Mouse (Mus musculus) midbrain, embryonic 11.5 days (tissue): ENCODE measurements around the gene Fcor. TPM values are rescaled to one million over a fixed set of nuclear protein-coding genes. Genes with fewer than 3 reads are reported as not detected.

Source experiments
- ATAC-seq: fragments of 200-750 bp; cut with Nextera tagmentation; 2 replicates; pipeline ENCODE4 v1.8.0; 2017; ENCODE audit warnings: moderate TSS enrichment, moderate library complexity; ENCODE audit not compliant: low FRiP score
- DNase-seq: peaks from one replicate; pipeline ENCODE4 v3.0.0; 2015; ENCODE audit warnings: low spot score; ENCODE audit errors: missing footprints
- H3K27ac ChIP-seq: fragments of 300-500 bp; sonication (generic); 2 replicates; pipeline ENCODE4 v1.5.1; 2014; ENCODE audit warnings: low read depth, low read length
- H3K27me3 ChIP-seq: fragments of 300-500 bp; sonication (generic); 2 replicates; pipeline ENCODE4 v1.6.1; 2014; ENCODE audit warnings: mild to moderate bottlenecking, low read length, moderate library complexity, mixed read lengths; ENCODE audit not compliant: control insufficient read depth, insufficient read depth
- H3K36me3 ChIP-seq: fragments of 300-500 bp; sonication (generic); 2 replicates; pipeline ENCODE4 v1.6.1; 2014; ENCODE audit warnings: mild to moderate bottlenecking, low read length, moderate library complexity, mixed read lengths; ENCODE audit not compliant: control insufficient read depth, insufficient read depth
- H3K4me1 ChIP-seq: fragments of 300-500 bp; sonication (generic); 2 replicates; pipeline ENCODE4 v1.6.1; 2014; ENCODE audit warnings: low read length; ENCODE audit not compliant: control insufficient read depth, insufficient read depth
- H3K4me2 ChIP-seq: fragments of 300-500 bp; sonication (generic); 2 replicates; pipeline ENCODE4 v1.6.1; 2014; ENCODE audit warnings: mild to moderate bottlenecking, moderate library complexity
- H3K4me3 ChIP-seq: fragments of 300-500 bp; sonication (generic); 2 replicates; pipeline ENCODE4 v1.5.1; 2014; ENCODE audit warnings: low read depth, low read length
- H3K9ac ChIP-seq: fragments of 300-500 bp; sonication (generic); 2 replicates; pipeline ENCODE4 v1.6.1; 2014; ENCODE audit warnings: low read length
- H3K9me3 ChIP-seq: fragments of 300-500 bp; sonication (generic); 2 replicates; pipeline ENCODE4 v1.6.1; 2016; ENCODE audit warnings: low read length; ENCODE audit not compliant: control insufficient read depth
- WGBS: fragments of 180-500 bp; shearing (Covaris S2); extraction: QIAGEN DNeasy Blood & Tissue Kit; methylation state at CpG from one replicate; pipeline ENCODE4 v1.1.7; 2014; 5-methylcytosine and 5-hydroxymethylcytosine counted together
- polyA plus RNA-seq: library from polyadenylated mRNA; unstranded; fragments of >200 nt; fragmentation: Nextera tagmentation; extraction: Ambion mirVana; gene quantifications from 2 replicates; pipeline ENCODE4 v1.2.1, GENCODE M21; 2014

Gene Fcor
- polyA plus RNA-seq, 1 experiment from 2014 or later: 6.8 TPM

DNA sequence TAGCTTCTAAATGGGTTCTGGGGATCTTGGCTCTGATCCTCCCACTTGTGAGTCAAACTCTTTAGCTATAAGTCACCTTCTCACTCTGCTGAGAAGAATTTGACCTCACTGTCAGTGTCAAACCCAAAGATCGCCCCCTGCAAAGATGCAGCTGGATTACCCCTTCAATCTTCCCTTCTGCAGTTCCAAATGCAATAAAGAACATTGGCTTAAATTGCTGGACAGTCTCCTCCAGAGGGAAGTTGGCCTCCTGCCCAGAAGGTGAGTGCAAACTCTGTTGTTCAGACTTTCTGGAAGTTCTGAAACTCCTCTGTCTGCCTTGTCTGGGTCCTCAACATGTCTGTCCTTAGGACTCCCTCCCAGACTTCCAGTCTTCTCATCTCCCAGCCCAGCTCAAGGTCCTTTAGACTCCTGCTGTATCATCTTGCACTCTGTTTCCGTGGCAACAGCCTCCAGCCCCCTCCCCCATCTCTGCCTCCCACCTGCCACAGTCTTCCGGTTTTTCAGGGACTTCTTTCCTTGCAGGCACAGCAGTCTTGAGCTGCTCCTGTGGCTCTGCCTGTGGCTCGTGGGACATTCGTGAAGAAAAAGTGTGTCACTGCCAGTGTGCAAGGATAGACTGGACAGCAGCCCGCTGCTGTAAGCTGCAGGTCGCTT, 15.3 kb downstream of the Fcor start:
- Histone ChIP-seq H3K27me3 (no peaks in the 10 kb centered on the region), H3K27ac (no peak overlapping the region), H3K36me3 (no peaks in the 10 kb centered on the region), H3K4me1 (peaks cover 8% of the 10 kb centered on the region), H3K9me3 (no peaks in the 10 kb centered on the region), H3K4me3 (no peak overlapping the region), H3K4me2 (peak overlapping the region; percentile 24), H3K9ac (0 out of 2 replicates have a peak overlapping the region, but pooled peaks have one; percentile 12)
- WGBS: 27% methylated on average over 7 of the region's 7 CpGs
- DNase-seq: peak; percentile 87
- ATAC-seq: peak; percentile 67; the same call in 1 of the 2 replicates

DNA sequence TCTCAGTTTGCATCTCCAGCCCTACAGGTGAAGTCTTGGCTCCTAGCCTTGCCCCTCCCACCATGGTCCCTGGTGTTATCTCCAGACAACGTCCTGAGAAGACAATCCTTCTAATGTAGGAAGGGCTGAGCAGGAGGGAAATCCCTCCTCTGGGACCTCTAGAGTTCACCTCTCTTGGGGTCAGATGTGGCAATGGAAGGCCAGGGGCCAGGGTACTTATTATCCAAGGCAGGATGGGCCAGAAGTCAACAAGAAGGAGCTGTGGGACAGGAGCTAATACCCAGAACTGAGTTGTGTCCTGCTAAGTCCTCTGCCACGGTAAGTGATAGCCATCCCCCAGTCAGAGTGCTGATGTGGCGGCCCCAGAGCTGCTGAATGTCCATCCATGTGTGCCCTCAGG, 16.6 kb downstream of the Fcor start, which contains the start of gene Retn:
Gene Retn (plus strand): TSS at position 245 of the 400 bp plus-strand sequence.
- ATAC-seq (no peak), DNase-seq (no peak)
- Histone ChIP-seq H3K4me3 (no peak within 1 kb of the TSS), H3K4me1 (peaks cover 8% of the 10 kb centered on the region), H3K4me2 (no peak within 1 kb of the TSS), H3K27me3 (no peaks in the 10 kb centered on the region), H3K9ac (no peak within 1 kb of the TSS), H3K27ac (no peak within 1 kb of the TSS), H3K36me3 (no peaks in the 10 kb centered on the region), H3K9me3 (no peaks in the 10 kb centered on the region)
- 84% methylated on average over 3 of the region's 3 CpGs for WGBS

DNA sequence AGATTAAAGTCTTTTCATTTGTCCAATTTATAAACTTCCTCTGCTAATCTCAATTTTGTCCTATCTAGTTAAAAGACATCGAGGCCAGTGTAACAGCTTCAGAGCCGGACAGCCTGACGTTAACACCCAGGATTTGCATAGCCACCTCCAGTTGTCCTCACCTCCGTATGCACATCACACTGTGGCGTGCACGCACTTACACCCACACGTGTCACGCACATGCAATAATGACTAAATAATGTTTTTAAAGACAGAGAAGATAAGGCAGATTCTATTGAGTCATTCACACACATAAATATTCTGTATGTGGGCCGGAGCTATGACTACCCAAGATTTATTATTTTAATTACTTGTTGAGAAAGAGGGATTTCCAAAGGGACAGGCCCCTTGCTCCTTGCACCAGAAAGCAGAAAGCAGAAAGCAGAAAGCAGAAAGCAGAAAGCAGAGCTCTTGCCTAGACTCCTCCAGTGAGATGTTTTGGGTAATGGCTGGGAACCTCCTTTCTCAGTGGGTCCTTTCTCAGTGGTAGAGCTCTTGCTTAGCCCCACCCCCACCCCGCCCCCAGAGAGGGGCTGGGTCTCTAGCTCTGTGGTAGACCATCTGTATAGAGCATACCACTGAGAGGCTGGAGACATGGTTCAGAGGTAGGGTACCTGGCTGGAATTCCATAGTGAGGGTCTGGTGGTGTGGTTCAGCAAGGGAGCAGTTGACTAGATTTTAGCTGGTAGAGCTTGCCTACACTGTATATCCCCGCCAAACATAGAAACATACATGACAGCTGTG, 17.2 kb downstream of the Fcor start:
- H3K4me2 ChIP-seq: no peak overlapping the region
- no peaks in the 10 kb centered on the region for H3K27me3 ChIP-seq
- no peak overlapping the region for H3K27ac ChIP-seq
- ATAC-seq: no peak
- H3K4me1 ChIP-seq: peaks cover 8% of the 10 kb centered on the region
- no peak overlapping the region for H3K9ac ChIP-seq
- no peak overlapping the region for H3K4me3 ChIP-seq
- no peaks in the 10 kb centered on the region for H3K36me3 ChIP-seq
- H3K9me3 ChIP-seq: no peaks in the 10 kb centered on the region
- WGBS: 75% methylated on average over 11 of the region's 11 CpGs
- no peak for DNase-seq

DNA sequence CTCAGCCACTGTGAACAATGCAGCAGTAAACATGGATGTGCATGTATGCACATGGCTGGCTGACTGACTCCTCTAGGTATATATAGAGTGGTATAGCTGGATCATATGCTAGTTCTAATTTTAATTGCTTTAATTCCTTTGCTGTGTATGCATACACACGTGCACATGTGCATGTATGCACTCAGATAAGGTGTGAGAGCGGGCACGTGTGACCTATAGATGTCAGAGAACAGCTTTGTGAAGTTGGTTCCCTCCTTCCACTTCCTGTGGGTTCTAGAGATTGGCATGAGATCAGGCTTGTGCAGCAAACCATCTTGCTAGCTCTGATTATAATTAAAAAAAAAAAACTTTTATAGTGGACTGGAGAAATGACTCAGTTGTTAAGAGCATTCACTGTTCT, 19.3 kb downstream of the Fcor start:
- no peak for DNase-seq
- Histone ChIP-seq H3K36me3 (no peaks in the 10 kb centered on the region), H3K27me3 (no peaks in the 10 kb centered on the region), H3K4me2 (no peak overlapping the region), H3K4me3 (no peak overlapping the region), H3K9ac (no peak overlapping the region), H3K9me3 (no peaks in the 10 kb centered on the region), H3K4me1 (peaks cover 8% of the 10 kb centered on the region), H3K27ac (no peak overlapping the region)
- ATAC-seq: no peak
- 71% methylated on average over 3 of the region's 3 CpGs for WGBS

DNA sequence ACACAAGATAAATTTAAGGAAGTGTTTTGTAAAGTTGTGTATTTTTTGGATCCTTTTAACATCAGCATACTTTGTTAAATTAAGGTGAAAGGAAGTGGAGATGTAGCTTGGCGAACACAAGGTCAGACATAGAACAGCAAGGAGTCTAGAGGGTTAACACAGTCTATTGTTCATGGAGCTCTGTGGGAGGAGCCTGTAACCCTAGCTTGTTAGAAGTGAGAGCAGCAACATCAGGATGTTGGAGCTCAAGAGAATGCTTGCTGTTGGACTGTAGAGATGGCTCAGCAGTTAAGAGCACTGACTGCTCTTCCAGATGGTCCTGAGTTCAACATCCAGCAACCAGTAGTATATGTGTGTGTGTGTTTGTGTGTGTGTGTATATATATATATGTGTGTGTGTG, 23.2 kb downstream of the Fcor start:
- Histone ChIP-seq H3K4me1 (no peaks in the 10 kb centered on the region), H3K27ac (no peak overlapping the region), H3K4me2 (no peak overlapping the region), H3K4me3 (no peak overlapping the region), H3K9me3 (no peaks in the 10 kb centered on the region), H3K36me3 (no peaks in the 10 kb centered on the region), H3K27me3 (no peaks in the 10 kb centered on the region), H3K9ac (no peak overlapping the region)
- 27% methylated on average over 1 of the region's 1 CpGs for WGBS
- ATAC-seq (no peak), DNase-seq (no peak)

DNA sequence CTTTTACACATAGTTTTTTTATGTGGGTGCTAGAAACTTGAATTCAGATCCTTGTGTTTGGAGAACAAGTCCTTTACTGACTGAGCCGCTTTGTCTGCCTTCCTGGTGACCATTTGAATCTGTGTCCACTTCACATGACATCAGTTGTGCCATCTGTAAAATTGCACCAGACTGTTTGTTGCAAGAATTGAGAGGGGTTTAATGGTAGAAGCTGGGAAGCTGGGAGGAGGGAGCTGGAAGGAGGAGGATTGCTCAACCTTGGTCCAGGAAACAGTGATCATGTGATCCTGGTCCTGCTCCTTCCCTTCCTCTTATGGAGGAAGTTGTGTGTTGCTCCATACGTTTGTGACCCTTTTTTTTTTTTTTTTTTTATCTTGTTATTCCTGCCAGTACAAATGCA, 23.9 kb downstream of the Fcor start:
- Histone ChIP-seq H3K4me2 (no peak overlapping the region), H3K4me3 (no peak overlapping the region), H3K27ac (no peak overlapping the region), H3K36me3 (no peaks in the 10 kb centered on the region), H3K4me1 (no peaks in the 10 kb centered on the region), H3K27me3 (no peaks in the 10 kb centered on the region), H3K9ac (no peak overlapping the region), H3K9me3 (no peaks in the 10 kb centered on the region)
- DNase-seq (no peak), ATAC-seq (no peak)
- WGBS: 78% methylated on average over 2 of the region's 2 CpGs

DNA sequence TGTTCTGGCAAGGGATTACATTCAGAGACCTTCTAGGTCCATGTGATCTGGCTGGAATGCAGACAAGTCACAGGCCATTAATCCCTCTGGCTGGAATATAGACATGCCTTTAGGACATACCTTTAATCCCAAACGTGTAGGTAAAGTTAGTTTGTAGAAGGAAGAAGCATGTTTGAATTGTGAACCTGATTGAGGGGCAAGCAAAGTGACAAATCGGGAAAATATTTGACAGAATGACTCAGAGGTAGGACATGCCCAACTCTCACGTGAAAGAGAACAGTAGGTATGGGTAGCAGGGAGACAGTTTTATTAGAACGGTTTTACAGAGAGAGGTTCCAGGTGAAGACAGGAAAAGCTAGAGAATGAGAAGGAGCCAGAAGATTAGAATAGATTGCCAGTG, 24.6 kb downstream of the Fcor start:
- Histone ChIP-seq H3K36me3 (no peaks in the 10 kb centered on the region), H3K9ac (no peak overlapping the region), H3K27ac (no peak overlapping the region), H3K27me3 (no peaks in the 10 kb centered on the region), H3K4me1 (no peaks in the 10 kb centered on the region), H3K4me2 (no peak overlapping the region), H3K9me3 (no peaks in the 10 kb centered on the region), H3K4me3 (no peak overlapping the region)
- ATAC-seq: no peak
- DNase-seq: no peak
- 84% methylated on average over 4 of the region's 4 CpGs for WGBS

DNA sequence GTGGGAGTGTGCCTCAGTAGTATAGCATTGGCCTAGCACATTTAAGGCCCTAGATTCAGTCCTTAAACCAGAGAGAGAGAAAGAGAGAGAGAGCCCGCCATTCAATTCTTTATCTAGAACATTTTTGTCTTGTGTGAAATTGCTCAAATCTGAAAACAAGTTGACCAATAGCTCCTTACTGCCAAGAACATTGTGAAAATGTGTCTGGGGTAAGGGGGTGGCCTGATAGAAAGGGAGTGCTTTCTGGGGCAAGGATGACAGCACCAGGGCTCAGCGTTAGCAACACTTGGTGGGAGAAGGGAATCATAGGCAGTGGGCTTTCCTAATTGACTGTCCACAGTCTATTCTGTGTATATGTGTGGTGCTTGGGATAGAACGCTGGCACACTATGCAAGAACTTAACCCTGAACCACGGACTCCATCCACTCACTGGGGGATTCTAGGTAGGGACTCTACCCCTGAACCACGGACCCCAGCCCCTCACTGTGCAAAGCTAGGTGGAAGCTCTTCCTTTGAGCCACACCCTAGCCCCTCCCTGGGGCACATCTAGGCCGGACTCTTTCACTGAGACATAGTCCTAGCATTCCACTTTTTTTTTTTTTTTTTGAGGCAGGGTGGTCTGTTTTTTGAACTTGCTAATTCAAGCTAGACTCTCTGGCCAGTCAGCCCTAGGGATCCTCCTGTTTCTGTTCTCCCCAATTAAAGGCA, 25.2 kb downstream of the Fcor start:
- WGBS: 84% methylated on average over 6 of the region's 6 CpGs
- Histone ChIP-seq H3K9ac (no peak overlapping the region), H3K4me3 (no peak overlapping the region), H3K27me3 (no peaks in the 10 kb centered on the region), H3K9me3 (no peaks in the 10 kb centered on the region), H3K4me1 (no peaks in the 10 kb centered on the region), H3K4me2 (no peak overlapping the region), H3K36me3 (no peaks in the 10 kb centered on the region), H3K27ac (no peak overlapping the region)
- ATAC-seq: no peak
- DNase-seq: no peak

DNA sequence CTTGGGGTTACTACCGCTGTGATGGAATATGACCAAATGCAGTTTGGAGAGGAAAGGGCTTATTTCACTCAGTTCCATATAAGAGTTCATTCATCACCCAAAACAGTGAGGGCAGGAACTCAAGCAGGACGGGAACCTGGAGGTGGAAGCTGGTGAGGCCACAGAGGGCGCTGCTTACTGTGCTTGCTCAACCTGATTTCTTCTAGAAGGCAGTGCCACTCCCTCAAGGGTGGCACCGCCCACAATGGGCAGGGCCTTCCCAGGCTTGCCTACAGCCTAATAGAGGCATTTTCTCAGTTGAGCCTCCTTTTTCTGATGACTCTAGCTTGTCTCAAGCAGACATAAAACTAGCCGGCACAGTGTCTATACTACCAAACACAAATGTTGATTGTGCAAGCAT, 26.4 kb downstream of the Fcor start:
- H3K9me3 ChIP-seq: no peaks in the 10 kb centered on the region
- H3K4me2 ChIP-seq: no peak overlapping the region
- H3K27ac ChIP-seq: no peak overlapping the region
- no peaks in the 10 kb centered on the region for H3K36me3 ChIP-seq
- no peak for ATAC-seq
- no peak for DNase-seq
- no peak overlapping the region for H3K9ac ChIP-seq
- no peaks in the 10 kb centered on the region for H3K27me3 ChIP-seq
- no peak overlapping the region for H3K4me3 ChIP-seq
- WGBS: 24% methylated on average over 5 of the region's 5 CpGs
- H3K4me1 ChIP-seq: no peaks in the 10 kb centered on the region
